Mouse (Mus musculus) adrenal gland, adult 10 weeks (tissue): ENCODE results near the gene Olfr250. TPM values are rescaled to one million over a fixed set of nuclear protein-coding genes. Genes with fewer than 3 reads are reported as not detected.

Source experiments
- polyA plus RNA-seq: library from polyadenylated mRNA; stranded (reverse); fragments of 350-450 nt; fragmentation: Illumina TruSeq; extraction: RNeasy Lipid Tissue Mini Kit (QIAGEN cat#74804); gene quantifications from one replicate; pipeline ENCODE4 v1.2.3, GENCODE M21; 2014; ENCODE audit warnings: low read depth, low replicate concordance

The Olfr250 gene
- not detected for polyA plus RNA-seq

DNA sequence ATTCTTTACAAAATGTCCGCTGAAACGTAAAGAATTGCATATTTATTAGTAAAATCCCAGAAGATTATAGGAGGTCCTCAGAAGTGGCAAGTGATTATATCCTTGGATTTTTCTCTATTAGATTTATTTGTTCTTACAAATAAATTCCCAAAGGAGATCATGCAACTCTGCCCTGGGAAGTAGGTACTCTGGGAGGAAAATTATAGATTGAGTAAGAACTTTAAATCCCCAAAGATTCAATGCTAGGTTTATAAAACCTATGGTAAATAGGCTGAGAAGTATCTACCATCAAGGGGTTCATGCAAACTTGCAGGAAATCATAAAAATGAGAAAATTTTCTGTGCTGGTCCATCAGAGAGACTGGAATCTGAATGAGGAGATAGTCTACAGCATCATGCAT is at the start of gene Olfr250:
Olfr250 (plus strand) TSS at position 301 of the 400 bp plus-strand sequence.

DNA sequence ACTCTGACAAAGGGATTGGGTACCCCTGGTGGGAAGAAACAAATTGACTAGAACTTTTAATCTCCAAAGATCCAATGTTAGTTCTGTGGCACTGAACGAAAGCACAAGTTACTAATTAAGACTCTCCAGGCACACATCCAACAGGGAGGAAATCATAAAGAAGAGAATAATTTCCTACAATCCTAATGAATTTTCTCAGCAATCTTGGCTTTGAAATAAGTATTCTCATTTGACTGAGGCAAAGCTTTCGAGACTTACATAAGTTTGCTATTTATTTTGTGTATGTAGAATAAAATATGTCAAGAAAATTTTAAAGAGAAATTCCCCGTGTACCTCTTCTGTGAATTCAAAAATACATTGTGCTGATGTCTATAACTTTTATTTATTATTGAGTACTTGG is 37.9 kb upstream of the Olfr250 start, which contains the start of gene Olfr25:
Olfr25 (plus strand) TSS at position 301 of the 400 bp plus-strand sequence.

DNA sequence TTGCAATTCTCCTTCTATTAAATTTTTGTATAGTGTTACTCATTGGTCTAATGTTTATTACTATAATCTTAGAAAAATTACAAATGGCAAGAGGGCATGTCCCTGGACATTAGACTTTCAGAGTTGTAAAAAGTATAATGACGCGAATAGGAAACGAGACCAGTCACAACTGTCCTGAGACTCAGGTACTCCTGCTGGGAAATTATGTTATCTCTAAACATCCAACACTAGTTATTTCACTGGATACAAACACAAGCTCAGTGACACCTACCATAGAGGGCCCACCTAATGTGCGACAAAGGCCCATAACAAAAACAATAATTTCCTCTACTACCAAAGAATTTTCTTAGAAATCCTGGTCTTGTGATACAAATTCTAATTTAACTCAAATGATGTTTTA is 18.6 kb upstream of the Olfr250 start, which contains the start of gene Olfr898:
Olfr898 (plus strand) TSS at position 301 of the 400 bp plus-strand sequence.

GRCm38 (mm10) chr9:38376786-38377185 is 10.1 kb downstream of the Olfr250 start, which contains the start of gene Olfr251:
Gene Olfr251, plus strand, starts transcription at chr9:38377086.

GRCm38 (mm10) chr9:38401398-38401797 is 34.7 kb downstream of the Olfr250 start, which contains the start of gene Olfr147:
Gene Olfr147, plus strand, starts transcription at chr9:38401698.

Other genes starting within 250 kb of the Olfr250 start
- gene Olfr890, start 224.4 kb upstream of the Olfr250 start, polyA plus RNA-seq, result not detected
- not detected for gene Olfr891, start 186.1 kb upstream of the Olfr250 start, polyA plus RNA-seq
- not detected for gene Olfr893, start 158.5 kb upstream of the Olfr250 start, polyA plus RNA-seq
- gene Olfr894, start 148.8 kb upstream of the Olfr250 start, polyA plus RNA-seq, result not detected
- not detected for gene Olfr143, start 114.1 kb upstream of the Olfr250 start, polyA plus RNA-seq
- not detected for gene Olfr895, start 99.0 kb upstream of the Olfr250 start, polyA plus RNA-seq
- not detected for gene Olfr896-ps1, start 75.8 kb upstream of the Olfr250 start, polyA plus RNA-seq
- not detected for gene Olfr25, start 37.8 kb upstream of the Olfr250 start, polyA plus RNA-seq
- not detected for gene Olfr898, start 18.5 kb upstream of the Olfr250 start, polyA plus RNA-seq
- gene Olfr251, start 10.2 kb downstream of the Olfr250 start, polyA plus RNA-seq, result not detected
- gene Olfr147, start 34.8 kb downstream of the Olfr250 start, polyA plus RNA-seq, result not detected
- gene Olfr901, start 62.6 kb downstream of the Olfr250 start, polyA plus RNA-seq, result not detected
- not detected for gene Olfr902, start 80.8 kb downstream of the Olfr250 start, polyA plus RNA-seq
- not detected for gene Olfr904, start 96.2 kb downstream of the Olfr250 start, polyA plus RNA-seq
- not detected for gene Olfr905, start 104.2 kb downstream of the Olfr250 start, polyA plus RNA-seq
- gene Olfr906, start 120.2 kb downstream of the Olfr250 start, polyA plus RNA-seq, result not detected
- not detected for gene Olfr907, start 128.9 kb downstream of the Olfr250 start, polyA plus RNA-seq
- not detected for gene Olfr911-ps1, start 154.7 kb downstream of the Olfr250 start, polyA plus RNA-seq
- gene Olfr910, start 171.0 kb downstream of the Olfr250 start, polyA plus RNA-seq, result not detected
- not detected for gene Olfr912, start 213.3 kb downstream of the Olfr250 start, polyA plus RNA-seq
- not detected for gene Olfr913, start 225.9 kb downstream of the Olfr250 start, polyA plus RNA-seq
- gene Olfr914, start 238.2 kb downstream of the Olfr250 start, polyA plus RNA-seq, result not detected